Mouse (Mus musculus): Measurements from ENCODE around the gene Gm20388. TPM values are rescaled to one million over a fixed set of nuclear protein-coding genes. Genes with fewer than 3 reads are reported as not detected.

The Gm20388 gene
- polyA plus RNA-seq, 1 experiment from 2014 or later, result not detected

GRCm38 (mm10) chr8:120312452-120312851, 401.8 kb downstream of the Gm20388 start:
- H3K4me1 ChIP-seq (replicated peaks), result peaks cover 7% of the 10 kb centered on the region
- H3K9me3 ChIP-seq (replicated peaks), result no peaks in the 10 kb centered on the region
- DNase-seq, result no peak
- H3K4me2 ChIP-seq, result no peak overlapping the region
- no peak for ATAC-seq (ENCODE audit: low read depth)
- H3K27me3 ChIP-seq, result peaks cover 33% of the 10 kb centered on the region
- WGBS (ENCODE audit: insufficient replicate concordance), result 39% methylated on average over 4 of the region's 4 CpGs
- H3K4me3 ChIP-seq (replicated peaks), result no peak overlapping the region
- no peaks in the 10 kb centered on the region for H3K36me3 ChIP-seq
- H3K27ac ChIP-seq, result no peak overlapping the region
- no peak overlapping the region for H3K9ac ChIP-seq

- no peak overlapping the region for H3K9ac ChIP-seq
- peaks cover 6% of the 10 kb centered on the region; the same call in 1 of the 2 replicates for H3K4me1 ChIP-seq (replicated peaks)
- H3K36me3 ChIP-seq, result no peaks in the 10 kb centered on the region
- H3K9me3 ChIP-seq (replicated peaks), result no peaks in the 10 kb centered on the region
- DNase-seq, result no peak
- peaks cover 23% of the 10 kb centered on the region for H3K27me3 ChIP-seq
- no peak overlapping the region for H3K4me3 ChIP-seq (replicated peaks)
- no peak overlapping the region for H3K27ac ChIP-seq
- no peak overlapping the region for H3K4me2 ChIP-seq
- WGBS (ENCODE audit: insufficient replicate concordance), result 65% methylated on average over 3 of the region's 3 CpGs
- no peak for ATAC-seq (ENCODE audit: low read depth)
Measured at GRCm38 (mm10) chr8:120313674-120314073, 403.0 kb downstream of the Gm20388 start.

- H3K27ac ChIP-seq, result no peak overlapping the region
- no peak for DNase-seq
- H3K4me3 ChIP-seq (replicated peaks), result no peak overlapping the region
- H3K27me3 ChIP-seq, result peaks cover 14% of the 10 kb centered on the region
- WGBS (ENCODE audit: insufficient replicate concordance), result 68% methylated on average over 5 of the region's 5 CpGs
- H3K9me3 ChIP-seq (replicated peaks), result no peaks in the 10 kb centered on the region
- H3K9ac ChIP-seq, result no peak overlapping the region
- H3K4me1 ChIP-seq (replicated peaks), result peaks cover 14% of the 10 kb centered on the region
- H3K4me2 ChIP-seq, result no peak overlapping the region
- ATAC-seq (ENCODE audit: low read depth), result no peak
- H3K36me3 ChIP-seq, result no peaks in the 10 kb centered on the region
Measured at GRCm38 (mm10) chr8:120314932-120315331, 404.3 kb downstream of the Gm20388 start.

- no peak for DNase-seq
Measured at GRCm38 (mm10) chr8:120315644-120316043, 405.0 kb downstream of the Gm20388 start.

GRCm38 (mm10) chr8:120316707-120317106, 406.1 kb downstream of the Gm20388 start:
- no peaks in the 10 kb centered on the region for H3K36me3 ChIP-seq
- ATAC-seq (ENCODE audit: low read depth) (no peak), DNase-seq (no peak)
- 80% methylated on average over 7 of the region's 7 CpGs for WGBS (ENCODE audit: insufficient replicate concordance)
- peaks cover 16% of the 10 kb centered on the region for H3K4me1 ChIP-seq (replicated peaks)
- no peaks in the 10 kb centered on the region for H3K9me3 ChIP-seq (replicated peaks)
- peaks cover 7% of the 10 kb centered on the region for H3K27me3 ChIP-seq
- no peak overlapping the region for H3K9ac ChIP-seq
- no peak overlapping the region for H3K27ac ChIP-seq
- H3K4me2 ChIP-seq, result no peak overlapping the region
- no peak overlapping the region for H3K4me3 ChIP-seq (replicated peaks)

More at GRCm38 (mm10) chr8:120315644-120316043, 405.0 kb downstream of the Gm20388 start:
- Histone ChIP-seq H3K9ac (no peak overlapping the region), H3K36me3 (no peaks in the 10 kb centered on the region), H3K27ac (no peak overlapping the region), H3K27me3 (peaks cover 7% of the 10 kb centered on the region), H3K4me3 (replicated peaks) (no peak overlapping the region), H3K4me1 (replicated peaks) (peaks cover 16% of the 10 kb centered on the region), H3K4me2 (no peak overlapping the region), H3K9me3 (replicated peaks) (no peaks in the 10 kb centered on the region)
- ATAC-seq (ENCODE audit: low read depth), result no peak
- WGBS (ENCODE audit: insufficient replicate concordance), result 70% methylated on average over 4 of the region's 4 CpGs

GRCm38 (mm10) chr8:120317118-120317824, 406.6 kb downstream of the Gm20388 start:
- ATAC-seq (ENCODE audit: low read depth) (no peak), DNase-seq (no peak)
- Histone ChIP-seq H3K4me2 (no peak overlapping the region), H3K36me3 (no peaks in the 10 kb centered on the region), H3K4me1 (replicated peaks) (peaks cover 20% of the 10 kb centered on the region), H3K9me3 (replicated peaks) (no peaks in the 10 kb centered on the region), H3K27me3 (peaks cover 6% of the 10 kb centered on the region), H3K4me3 (replicated peaks) (no peak overlapping the region), H3K9ac (no peak overlapping the region), H3K27ac (no peak overlapping the region)
- 80% methylated on average over 21 of the region's 21 CpGs for WGBS (ENCODE audit: insufficient replicate concordance)

- Histone ChIP-seq H3K27ac (no peak overlapping the region), H3K4me1 (replicated peaks) (peaks cover 33% of the 10 kb centered on the region), H3K27me3 (peaks cover 3% of the 10 kb centered on the region; the same call in 1 of the 2 replicates), H3K4me3 (replicated peaks) (no peak overlapping the region), H3K9ac (no peak overlapping the region), H3K9me3 (replicated peaks) (no peaks in the 10 kb centered on the region), H3K4me2 (no peak overlapping the region), H3K36me3 (no peaks in the 10 kb centered on the region)
- DNase-seq (no peak), ATAC-seq (ENCODE audit: low read depth) (no peak)
- 71% methylated on average over 12 of the region's 12 CpGs for WGBS (ENCODE audit: insufficient replicate concordance)
Measured at GRCm38 (mm10) chr8:120318476-120318991, 407.9 kb downstream of the Gm20388 start.

GRCm38 (mm10) chr8:120319449-120319848, 408.8 kb downstream of the Gm20388 start:
- Histone ChIP-seq H3K4me3 (replicated peaks) (no peak overlapping the region), H3K27ac (no peak overlapping the region; the same call in 1 of the 2 replicates), H3K4me2 (peak overlapping the region; percentile 39), H3K27me3 (peaks cover 3% of the 10 kb centered on the region; the same call in 1 of the 2 replicates), H3K4me1 (replicated peaks) (peaks cover 42% of the 10 kb centered on the region), H3K9me3 (replicated peaks) (no peaks in the 10 kb centered on the region), H3K9ac (no peak overlapping the region), H3K36me3 (no peaks in the 10 kb centered on the region)
- WGBS (ENCODE audit: insufficient replicate concordance), result 16% methylated on average over 7 of the region's 7 CpGs
- DNase-seq (peak; percentile 87), ATAC-seq (ENCODE audit: low read depth) (peak; percentile 68)

- ATAC-seq (ENCODE audit: low read depth) (no peak), DNase-seq (no peak)
- no peaks in the 10 kb centered on the region for H3K36me3 ChIP-seq
- no peak overlapping the region for H3K27ac ChIP-seq
- no peak overlapping the region for H3K9ac ChIP-seq
- no peak overlapping the region; the same call in 1 of the 2 replicates for H3K4me2 ChIP-seq
- H3K27me3 ChIP-seq, result peaks cover 3% of the 10 kb centered on the region; the same call in 1 of the 2 replicates
- no peak overlapping the region for H3K4me3 ChIP-seq (replicated peaks)
- H3K9me3 ChIP-seq (replicated peaks), result no peaks in the 10 kb centered on the region
- WGBS (ENCODE audit: insufficient replicate concordance), result 84% methylated on average over 5 of the region's 5 CpGs
- peaks cover 49% of the 10 kb centered on the region for H3K4me1 ChIP-seq (replicated peaks)
Measured at GRCm38 (mm10) chr8:120320146-120320545, 409.5 kb downstream of the Gm20388 start.

GRCm38 (mm10) chr8:120321724-120322123, 411.1 kb downstream of the Gm20388 start:
- H3K9ac ChIP-seq, result no peak overlapping the region
- ATAC-seq (ENCODE audit: low read depth), result no peak
- no peak overlapping the region for H3K4me2 ChIP-seq
- peaks cover 61% of the 10 kb centered on the region for H3K4me1 ChIP-seq (replicated peaks)
- H3K4me3 ChIP-seq (replicated peaks), result no peak overlapping the region
- no peaks in the 10 kb centered on the region for H3K36me3 ChIP-seq
- H3K9me3 ChIP-seq (replicated peaks), result no peaks in the 10 kb centered on the region
- H3K27ac ChIP-seq, result no peak overlapping the region
- no peak for DNase-seq
- WGBS (ENCODE audit: insufficient replicate concordance), result 29% methylated on average over 6 of the region's 6 CpGs
- 0 out of 2 replicates have a peak, but pooled peaks cover 3% of the 10 kb centered on the region for H3K27me3 ChIP-seq

GRCm38 (mm10) chr8:120322956-120323448, 412.4 kb downstream of the Gm20388 start:
- 0 out of 2 replicates have a peak overlapping the region, but pooled peaks have one; percentile 10 for H3K4me2 ChIP-seq
- ATAC-seq (ENCODE audit: low read depth) (no peak), DNase-seq (no peak)
- no peaks in the 10 kb centered on the region for H3K9me3 ChIP-seq (replicated peaks)
- peaks cover 71% of the 10 kb centered on the region for H3K4me1 ChIP-seq (replicated peaks)
- 0 out of 2 replicates have a peak overlapping the region, but pooled peaks have one; percentile 30 for H3K9ac ChIP-seq
- H3K27me3 ChIP-seq, result 0 out of 2 replicates have a peak, but pooled peaks cover 2% of the 10 kb centered on the region
- no peaks in the 10 kb centered on the region for H3K36me3 ChIP-seq
- peak overlapping the region; percentile 53 for H3K27ac ChIP-seq
- no peak overlapping the region for H3K4me3 ChIP-seq (replicated peaks)
- WGBS (ENCODE audit: insufficient replicate concordance), result 18% methylated on average over 20 of the region's 20 CpGs

All from liver, embryonic 13.5 days (tissue).